Mouse (Mus musculus) left cerebral cortex, adult 2 months (tissue): ENCODE results near the gene Arf1. TPM values are rescaled to one million over a fixed set of nuclear protein-coding genes. Genes with fewer than 3 reads are reported as not detected.

Experiments
- DNase-seq, 2 experiments: peaks; one replicate each; pipeline ENCODE4 v3.0.0; 2021 to 2022; ENCODE audit warnings: low spot score in 2 of 2, mixed read lengths in 1 of 2; ENCODE audit errors: extremely low spot score in 1 of 2
- H3K27ac ChIP-seq: fragments of 200-600 bp; 2 replicates; pipeline ENCODE4 v1.8.1; 2022
- H3K4me3 ChIP-seq: fragments of 200-600 bp; 2 replicates; pipeline ENCODE4 v1.8.1; 2022
- CTCF ChIP-seq: fragments of 200-600 bp; IDR thresholded peaks from 2 replicates; pipeline ENCODE4 v1.8.1; 2022; ENCODE audit warnings: antibody characterized with exemption, mild to moderate bottlenecking, moderate library complexity
- intact Hi-C: fragments of 180-260 bp; cut with DNase I; formaldehyde crosslinking; loops from one replicate; pipeline ENCODE4 v1.15.1; 2025
- total RNA-seq, 2 experiments: library from RNA; stranded (reverse); gene quantifications; 2 replicates each; pipeline ENCODE4 v1.2.3; 2021

Arf1 gene
- total RNA-seq, 2 experiments from 2014 or later, result 409 to 423 TPM

DNA sequence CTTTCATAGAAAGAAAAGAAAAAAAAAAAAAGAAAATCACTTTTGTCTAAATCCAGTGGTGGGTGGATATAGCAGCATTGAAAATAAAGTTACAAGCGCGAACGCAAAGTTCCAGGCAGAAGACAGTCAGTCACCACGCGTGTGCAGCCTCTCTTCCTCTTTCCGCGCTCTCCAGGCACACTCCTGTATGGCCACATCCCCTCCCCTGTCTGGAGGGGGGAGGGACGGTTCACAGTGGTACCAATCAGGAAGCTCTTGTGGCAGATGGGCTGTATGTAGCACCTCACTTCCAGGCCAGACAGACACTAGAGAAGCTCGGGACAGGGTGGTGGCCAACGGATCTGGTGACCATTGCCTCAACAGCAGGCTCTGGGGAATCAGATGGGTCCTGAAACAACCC lies 20.0 kb upstream of the Arf1 start:
- DNase-seq, result no peak
- Histone ChIP-seq H3K4me3 (no peak overlapping the region), H3K27ac (no peak overlapping the region)
- intact Hi-C loops, result no loop called here
- TF ChIP-seq CTCF, result no peak

DNA sequence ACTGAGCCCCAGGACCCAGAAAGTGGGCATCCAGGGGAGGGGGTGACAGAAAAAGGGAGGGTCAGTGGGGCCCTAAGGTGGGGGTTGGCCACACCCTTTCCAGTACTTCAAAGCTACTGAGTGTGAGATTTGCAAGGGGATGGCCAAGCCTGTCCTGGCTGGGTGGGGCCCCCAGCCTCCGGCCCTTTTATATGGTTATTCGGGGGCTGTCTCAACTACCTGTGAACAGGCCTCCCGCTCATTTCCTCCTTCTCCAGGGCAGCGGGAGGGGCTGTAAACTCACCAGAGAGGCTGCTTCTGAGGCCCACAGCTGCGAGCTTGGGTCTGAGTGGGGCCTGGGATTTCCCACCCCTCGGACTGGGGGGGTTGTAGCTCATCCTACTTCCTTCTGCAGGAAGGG lies 15.8 kb upstream of the Arf1 start:
- no peak overlapping the region for H3K4me3 ChIP-seq
- H3K27ac ChIP-seq, result no peak overlapping the region
- no peak for DNase-seq
- intact Hi-C loops, result no loop called here
- TF ChIP-seq CTCF, result no peak

DNA sequence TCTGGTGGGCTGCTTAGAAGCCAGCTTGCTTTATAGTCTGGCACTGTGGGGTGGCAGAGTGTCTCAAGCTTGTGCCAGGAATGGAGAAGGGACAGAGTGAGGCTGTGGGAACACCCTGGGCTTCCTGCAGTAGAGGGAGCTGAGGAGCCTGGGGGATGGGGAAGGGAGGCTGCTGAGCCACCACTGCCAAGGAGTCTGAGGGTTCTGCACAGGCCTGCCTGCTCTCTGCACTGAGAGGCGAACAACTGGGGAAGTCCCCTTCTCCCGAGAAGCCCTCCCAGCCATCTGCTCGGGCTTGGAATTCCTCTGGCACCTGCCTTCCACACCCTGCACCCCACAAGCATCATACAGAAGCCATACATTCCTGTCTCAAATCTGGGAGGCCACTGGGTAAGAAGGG lies 13.8 kb upstream of the Arf1 start:
- no peak for DNase-seq
- Histone ChIP-seq H3K4me3 (no peak overlapping the region), H3K27ac (no peak overlapping the region)
- TF ChIP-seq CTCF, result no peak
- intact Hi-C loops, result no loop called here

DNA sequence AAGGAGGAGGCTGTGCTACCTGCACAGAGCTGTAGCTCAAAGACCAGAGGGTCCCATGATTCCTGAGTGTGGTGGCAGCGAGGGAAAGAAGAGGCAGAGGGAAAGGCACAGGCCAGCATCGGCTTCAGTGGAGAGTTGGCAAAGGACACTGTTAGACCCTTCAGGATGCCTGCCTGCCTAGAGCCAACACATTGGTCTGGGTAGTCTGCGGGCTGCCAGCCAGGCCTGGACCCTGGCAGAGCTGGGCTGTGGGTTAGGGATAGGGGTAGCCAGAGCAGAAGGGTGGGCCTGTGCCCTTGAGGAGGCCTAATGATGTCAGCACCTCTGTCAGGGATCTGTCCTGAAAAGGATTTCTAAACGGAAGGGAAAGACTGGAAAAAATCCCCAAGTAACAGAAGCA lies 11.7 kb upstream of the Arf1 start:
- no peak for DNase-seq
- Histone ChIP-seq H3K4me3 (no peak overlapping the region), H3K27ac (no peak overlapping the region)
- intact Hi-C loops, result loop anchor here (1.0 kb wide), 1 partner anchor 59 kb away; no protein-coding TSS in a partner anchor
- no peak for TF ChIP-seq CTCF

DNA sequence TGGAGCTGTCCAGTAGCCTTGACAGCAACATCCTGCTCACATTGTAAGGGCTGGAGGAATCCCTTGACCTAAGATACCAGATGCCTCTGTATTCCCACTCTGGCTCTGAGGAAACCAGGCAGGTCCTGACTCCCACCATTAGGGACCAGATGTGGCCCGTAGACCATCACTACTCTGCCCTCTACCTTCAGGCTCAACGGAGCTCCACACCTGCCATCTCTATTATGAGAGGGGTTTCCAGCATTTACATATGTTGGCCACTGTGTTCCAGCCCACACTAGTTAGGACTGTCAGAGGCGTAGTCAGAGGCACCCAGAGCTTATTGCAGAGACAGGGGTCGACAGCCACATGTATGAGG lies 11.3 kb upstream of the Arf1 start:
- Histone ChIP-seq H3K4me3 (no peak overlapping the region), H3K27ac (no peak overlapping the region)
- intact Hi-C loops, result loop anchor here (1.0 kb wide), 1 partner anchor 59 kb away; no protein-coding TSS in a partner anchor
- TF ChIP-seq CTCF, result no peak
- no peak for DNase-seq

DNA sequence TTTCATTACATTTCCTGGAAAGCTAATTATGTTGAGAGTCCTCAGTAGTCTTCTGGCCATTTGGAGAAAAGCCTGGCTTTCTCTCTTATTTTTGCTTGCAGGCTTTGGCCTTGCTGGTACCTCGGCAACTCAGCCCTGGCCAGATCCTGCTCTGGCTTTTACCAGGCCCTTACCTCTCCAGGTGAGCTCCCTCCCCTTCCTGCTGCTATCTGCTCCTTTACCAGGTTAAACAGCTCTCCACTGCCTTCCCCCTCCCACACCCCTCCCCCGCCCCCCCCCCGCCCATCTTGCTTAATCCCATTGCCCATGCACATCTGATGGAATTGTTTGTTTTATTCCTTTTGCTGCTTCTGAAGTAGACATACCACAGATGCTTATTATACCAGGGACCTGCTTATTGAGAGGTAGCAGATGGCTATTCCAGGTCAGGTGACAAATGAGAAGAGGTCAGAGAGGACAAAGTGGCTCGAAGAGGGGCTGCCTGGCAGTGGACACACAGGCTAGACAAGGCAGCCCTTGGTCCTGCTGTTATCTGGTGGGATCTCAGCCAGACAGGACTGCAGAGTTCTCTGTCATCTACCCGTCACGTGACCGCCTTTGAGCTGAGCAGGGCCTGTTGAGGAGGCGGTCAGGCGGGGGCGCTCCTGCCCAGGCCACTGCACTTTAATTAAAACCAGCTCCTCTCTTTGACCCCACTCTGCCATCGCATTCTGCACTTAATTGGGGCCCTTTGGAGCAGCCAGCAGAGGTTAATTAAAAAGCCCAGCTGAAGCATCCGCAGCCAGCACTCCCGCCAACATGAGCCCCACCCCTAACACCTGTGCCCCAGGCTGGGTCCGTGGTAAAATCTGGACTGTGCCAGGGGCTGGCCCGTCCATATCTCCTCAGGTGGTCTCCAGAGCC lies 10.7 kb upstream of the Arf1 start:
- peak; percentile 49 for TF ChIP-seq CTCF
- intact Hi-C loops, result loop anchor here (1.0 kb wide), 1 partner anchor 60 kb away; no protein-coding TSS in a partner anchor
- DNase-seq, result peak; percentile 39 to 52
- H3K27ac ChIP-seq, result no peak overlapping the region
- H3K4me3 ChIP-seq, result no peak overlapping the region

DNA sequence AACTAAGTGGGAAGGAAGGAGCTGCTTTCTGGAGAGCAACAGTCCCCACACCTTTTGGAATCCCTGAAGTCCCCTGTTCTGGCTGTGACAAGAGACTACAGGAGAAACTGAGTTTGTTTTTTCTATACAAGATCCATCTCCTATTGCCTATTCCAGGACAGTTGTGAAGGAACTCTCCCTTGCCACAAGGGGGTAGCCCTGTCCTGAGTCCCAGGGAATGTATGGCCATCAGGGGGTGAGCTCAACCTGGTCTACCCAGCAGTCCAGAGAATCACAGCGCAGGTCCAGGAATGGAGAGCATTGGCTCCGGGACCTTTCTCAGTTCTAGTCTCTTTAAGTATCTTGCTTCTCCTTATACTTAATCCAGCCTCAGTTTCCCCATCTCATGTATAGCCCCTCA lies 4.7 kb upstream of the Arf1 start:
- TF ChIP-seq CTCF, result no peak
- intact Hi-C loops, result no loop called here

DNA sequence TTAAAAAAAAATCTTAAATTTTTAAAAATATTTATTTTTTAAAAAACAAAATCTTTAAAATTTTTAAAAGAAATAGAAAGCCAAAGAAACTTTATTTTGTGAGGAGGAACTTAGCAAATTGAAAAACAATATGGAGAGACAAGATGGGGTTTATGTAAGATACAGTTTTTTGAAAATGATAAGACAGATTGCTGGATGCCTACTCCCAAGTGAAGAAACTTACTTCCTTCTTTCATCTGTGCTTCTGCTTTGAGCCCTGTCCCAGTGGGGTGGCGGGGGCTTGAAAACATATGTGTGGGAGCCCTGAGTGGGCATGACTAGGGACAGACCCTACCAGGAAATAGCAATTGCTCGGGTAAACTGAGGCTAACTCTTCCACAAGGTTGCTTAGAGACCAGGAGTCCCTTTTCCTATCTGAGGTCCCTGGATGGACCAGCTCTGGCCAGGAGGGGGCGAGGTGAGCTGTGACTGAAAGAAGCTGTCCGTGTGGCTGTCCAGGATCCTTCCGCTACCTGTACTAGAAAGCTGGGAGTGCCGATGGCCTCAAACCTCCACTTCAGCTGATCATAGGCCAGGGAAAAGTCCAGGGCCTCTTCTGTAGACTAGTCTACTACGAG lies 2.2 kb upstream of the Arf1 start:
- Histone ChIP-seq H3K4me3 (no peak overlapping the region), H3K27ac (no peak overlapping the region)
- intact Hi-C loops, result loop anchor here (2.0 kb wide), 1 partner anchor 69 kb away; no protein-coding TSS in a partner anchor
- DNase-seq, result peak in 1 of 2 experiments; percentile 56
- peak; percentile 71 for TF ChIP-seq CTCF

More for the DNA sequence above, 4.7 kb upstream of the Arf1 start:
- Histone ChIP-seq H3K27ac (no peak overlapping the region), H3K4me3 (no peak overlapping the region)
- no peak for DNase-seq

DNA sequence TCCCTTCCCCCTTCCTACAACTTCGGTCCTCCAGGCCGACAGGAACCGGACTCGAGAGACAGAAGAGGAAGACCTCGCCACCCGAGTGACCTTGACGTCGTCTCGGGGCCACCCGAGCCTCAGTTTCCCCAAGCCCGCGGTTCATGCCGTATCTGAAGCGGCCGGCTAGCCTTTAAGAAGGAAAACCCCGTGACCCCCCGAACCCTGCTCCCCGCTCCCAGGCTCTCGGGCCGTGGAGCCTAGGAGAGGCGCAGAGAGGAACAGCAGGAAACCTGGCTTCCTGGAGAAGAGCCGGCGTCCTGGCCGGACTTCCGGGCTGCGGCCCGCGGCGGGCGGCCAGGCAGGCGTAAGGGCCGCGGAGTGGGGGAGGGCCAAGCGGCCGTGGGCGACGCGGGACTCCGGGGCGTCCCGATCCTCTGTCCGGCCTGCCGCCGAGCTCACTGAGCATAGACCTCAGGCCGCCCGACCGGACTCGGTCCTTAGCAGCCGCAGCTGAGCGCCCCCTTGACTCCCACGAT lies 407 bp downstream of the Arf1 start:
- no peak for DNase-seq
- peak overlapping the region; percentile 98 for H3K27ac ChIP-seq
- intact Hi-C loops, result loop anchor here (1.0 to 5.0 kb wide), 3 partner anchors 19 to 260 kb away; partner anchors contain the start of genes 2310033P09Rik and Iba57
- TF ChIP-seq CTCF, result no peak
- peak overlapping the region; percentile 95 for H3K4me3 ChIP-seq

DNA sequence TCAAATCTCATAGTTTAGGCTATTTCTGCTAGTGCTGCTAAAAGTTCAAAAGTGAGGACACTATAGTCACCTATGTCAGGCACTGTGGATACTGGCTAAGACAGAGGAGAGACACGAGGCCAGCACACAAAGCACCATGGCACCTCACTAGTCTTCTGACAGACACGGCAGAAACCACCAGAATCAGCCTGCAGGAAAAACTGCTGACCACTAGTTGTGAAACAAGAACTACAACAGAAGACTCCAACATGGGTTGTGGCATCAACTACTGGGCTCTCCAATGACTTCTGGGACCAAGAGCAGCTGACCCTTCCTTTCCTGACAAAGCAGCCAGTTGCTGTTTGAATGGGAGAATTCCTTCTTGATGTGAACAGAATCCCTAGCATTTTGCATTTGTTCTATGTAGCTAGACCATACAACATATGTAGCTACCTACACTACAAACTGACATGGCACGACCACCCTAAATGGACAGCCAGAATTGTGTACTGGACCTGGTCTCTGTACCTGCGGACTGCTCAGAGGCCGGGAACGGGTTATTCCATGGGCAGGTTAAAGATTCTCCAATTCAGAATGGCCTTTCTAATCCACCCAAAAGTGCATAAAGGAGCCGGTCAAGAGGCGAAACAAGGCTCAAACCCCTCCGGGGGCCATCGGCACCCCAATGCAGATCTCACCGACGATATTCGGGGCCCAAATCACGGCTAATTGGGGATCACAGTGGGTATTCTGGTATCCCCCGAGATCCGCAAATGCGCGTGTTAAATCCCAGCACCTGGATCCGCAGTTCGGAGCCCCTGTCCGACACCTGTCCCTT lies 1.1 kb downstream of the Arf1 start:
- peak overlapping the region; percentile 98 for H3K27ac ChIP-seq
- H3K4me3 ChIP-seq, result peak overlapping the region; percentile 95
- no peak; the same call in 1 of the 2 replicates for TF ChIP-seq CTCF
- intact Hi-C loops, result loop anchor here (5.0 kb wide), 1 partner anchor 260 kb away; no protein-coding TSS in a partner anchor
- no peak for DNase-seq

DNA sequence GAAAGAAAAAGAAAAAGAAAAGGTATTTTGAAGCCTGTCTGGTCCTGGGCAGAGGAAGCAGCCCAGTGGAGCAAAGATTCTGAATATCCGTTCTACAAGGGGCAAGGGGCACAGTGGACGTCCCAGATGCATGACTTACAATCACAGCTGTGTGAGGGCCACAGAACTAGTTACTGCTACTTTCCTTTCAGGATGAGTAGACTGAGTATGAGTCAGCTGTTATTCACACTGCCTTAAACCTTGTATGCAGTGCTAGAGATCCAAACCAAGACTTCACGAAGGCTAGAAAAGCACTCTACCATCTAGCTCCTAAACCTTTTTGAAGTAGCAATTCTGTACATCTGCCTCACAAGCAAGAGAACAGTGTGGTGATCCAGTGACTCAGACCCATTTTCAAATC lies 1.8 kb downstream of the Arf1 start:
- intact Hi-C loops, result loop anchor here (5.0 kb wide), 1 partner anchor 261 kb away; no protein-coding TSS in a partner anchor
- DNase-seq, result no peak
- H3K4me3 ChIP-seq, result peak overlapping the region; percentile 95
- TF ChIP-seq CTCF, result no peak
- no peak overlapping the region for H3K27ac ChIP-seq
